Mouse (Mus musculus) MEL-GATA-1-ER (cell line): ENCODE data around the gene Itk.
A peak's percentile ranks its signal among the peaks of the same experiment; 100 is the strongest.

ENCODE experiments used
- DNase-seq: peaks from one replicate; pipeline ENCODE4 v3.0.0-alpha.2; 2012; ENCODE audit warnings: low read depth; ENCODE audit errors: extremely low read depth

Gene Itk

DNA sequence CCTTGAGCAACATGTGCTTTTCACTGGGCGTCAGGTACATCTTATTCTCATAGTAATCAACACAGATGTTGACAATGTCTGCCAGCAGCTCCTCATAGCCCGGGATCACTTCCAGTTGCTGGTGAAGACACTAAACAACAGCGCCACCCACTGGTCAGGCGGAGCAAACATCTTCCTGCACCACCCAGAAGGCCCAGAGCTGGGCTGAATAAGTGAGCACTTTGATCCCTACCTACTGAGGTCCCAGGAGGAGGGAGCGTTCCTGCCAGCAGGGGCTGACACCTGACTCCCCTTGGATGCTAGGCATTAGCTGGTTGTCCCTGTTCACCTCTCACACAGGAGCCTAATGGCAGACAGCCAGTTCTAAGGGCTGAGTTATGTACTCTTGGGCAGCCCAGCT lies 112.5 kb downstream of the Itk start:
- DNase-seq: peak; percentile 17

DNA sequence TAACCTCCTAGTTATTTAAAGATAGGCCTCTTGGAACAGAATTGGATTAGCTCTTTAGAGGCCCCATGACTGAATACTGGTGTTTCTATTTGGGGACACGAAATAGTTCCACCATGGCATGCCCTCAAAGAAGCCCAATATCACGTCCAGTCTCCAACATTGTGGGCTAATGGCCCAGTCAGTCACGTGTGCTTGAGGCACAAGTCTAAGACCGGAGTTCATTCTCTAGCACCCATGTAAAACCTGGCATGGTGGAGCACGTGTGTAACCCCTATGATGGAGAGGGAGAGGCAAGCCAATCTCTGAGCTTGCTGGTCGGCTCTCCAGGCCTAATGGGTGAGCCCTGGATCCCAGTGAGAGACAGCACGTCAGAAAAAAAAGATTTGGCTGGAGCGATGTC lies 113.1 kb downstream of the Itk start:
- no peak for DNase-seq

- peak; percentile 25 for DNase-seq
Observed at GRCm38 (mm10) chr11:46275302-46275701, 114.0 kb downstream of the Itk start.
